Mouse (Mus musculus) E14TG2a.4 (cell line): ENCODE measurements at regions not wholly inside any gene's neighbourhood (a gene's known extent, or its start where the extent isn't known, plus 50 kb on each side); places are given as distances from the start of the nearest gene placed in this dataset.

Experiments used
- H3K27me3 ChIP-seq: 2 replicates; pipeline ENCODE4 v1.6.1; 2014; ENCODE audit warnings: low read length, control low read depth; ENCODE audit not compliant: insufficient read depth
- H3K36me3 ChIP-seq: 2 replicates; pipeline ENCODE4 v1.6.1; 2014; ENCODE audit warnings: low read length, control low read depth; ENCODE audit not compliant: insufficient read depth
- H3K4me1 ChIP-seq: replicated peaks from 2 replicates; pipeline ENCODE4 v1.6.1; 2014; ENCODE audit warnings: low read depth, low read length, control low read depth
- H3K4me3 ChIP-seq: replicated peaks from 2 replicates; pipeline ENCODE4 v1.5.1; 2014; ENCODE audit warnings: mild to moderate bottlenecking, low read length
- H3K9me3 ChIP-seq: 2 replicates; pipeline ENCODE4 v1.6.1; 2014; ENCODE audit warnings: low read length, control low read depth
- CTCF ChIP-seq: conservative IDR thresholded peaks from 2 replicates; pipeline ENCODE4 v1.5.1; 2014; ENCODE audit warnings: low read length
- NANOG ChIP-seq: IDR thresholded peaks from 2 replicates; pipeline ENCODE4 v1.6.1; 2014; ENCODE audit warnings: borderline replicate concordance, low read length, mixed read lengths
- POU5F1 ChIP-seq: IDR thresholded peaks from 2 replicates; pipeline ENCODE4 v1.6.1; 2014; ENCODE audit warnings: low read length, borderline replicate concordance

- Histone ChIP-seq H3K4me3 (no peak overlapping the region), H3K36me3 (no peaks in the 10 kb centered on the region), H3K4me1 (no peaks in the 10 kb centered on the region), H3K9me3 (peaks cover 14% of the 10 kb centered on the region), H3K27me3 (no peaks in the 10 kb centered on the region)
- TF ChIP-seq CTCF, result no peak
- TF ChIP-seq NANOG, result no peak
- TF ChIP-seq POU5F1, result no peak
These were observed 380.2 kb downstream of the Atp23 start for GRCm38 (mm10) chr10:126520973-126521372.

DNA sequence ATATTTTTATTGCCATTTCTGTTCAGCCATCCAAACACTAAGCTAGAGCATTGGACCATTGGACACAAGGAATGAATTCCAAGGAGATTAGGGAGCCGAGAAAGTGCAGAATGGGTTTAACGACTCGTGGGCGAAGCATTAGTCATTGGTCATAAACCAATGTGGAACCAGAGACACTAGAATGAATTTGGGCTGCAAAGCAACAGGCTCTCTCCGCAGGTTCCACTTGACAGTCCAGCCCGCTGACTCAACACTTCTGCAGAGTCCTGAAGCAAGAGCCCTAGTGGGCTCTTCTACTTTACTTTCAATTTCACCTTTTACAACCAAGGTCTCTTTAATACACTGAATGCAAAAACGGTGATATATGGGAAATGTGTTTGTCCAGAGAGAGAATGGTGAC is 388.0 kb downstream of the Atp23 start:
- Histone ChIP-seq H3K27me3 (no peaks in the 10 kb centered on the region), H3K4me3 (no peak overlapping the region)

DNA sequence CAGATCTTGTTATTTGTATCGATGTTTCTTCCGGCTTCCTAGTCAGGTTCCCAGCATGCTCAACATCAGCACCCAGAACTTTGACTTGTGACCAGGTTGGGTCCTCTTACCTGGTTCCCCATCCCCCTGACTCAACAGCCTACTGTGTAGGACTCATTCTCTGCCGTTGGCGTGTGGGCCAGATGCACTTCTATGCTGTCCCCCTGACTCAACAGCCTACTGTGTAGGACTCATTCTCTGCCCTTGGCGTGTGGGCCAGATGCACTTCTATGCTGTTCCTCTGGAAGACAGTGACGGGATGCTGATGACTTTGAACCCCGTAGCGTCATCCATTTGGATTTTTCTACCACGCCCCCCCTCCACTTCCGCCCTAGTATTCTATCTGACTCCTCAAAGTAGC is 389.6 kb downstream of the Atp23 start:
- TF ChIP-seq CTCF, result no peak
- no peak for TF ChIP-seq NANOG
- TF ChIP-seq POU5F1, result no peak
- H3K4me1 ChIP-seq, result no peaks in the 10 kb centered on the region

More for the DNA sequence above, 388.0 kb downstream of the Atp23 start:
- Histone ChIP-seq H3K36me3 (no peaks in the 10 kb centered on the region), H3K4me1 (no peaks in the 10 kb centered on the region), H3K9me3 (peaks cover 3% of the 10 kb centered on the region)
- TF ChIP-seq NANOG, result no peak
- no peak for TF ChIP-seq CTCF

GRCm38 (mm10) chr10:126505988-126506387 is 395.2 kb downstream of the Atp23 start:
- H3K4me3 ChIP-seq, result no peak overlapping the region
- H3K4me1 ChIP-seq, result no peaks in the 10 kb centered on the region
- TF ChIP-seq NANOG, result no peak
- no peak for TF ChIP-seq POU5F1
- no peak for TF ChIP-seq CTCF

More for the DNA sequence above, 389.6 kb downstream of the Atp23 start:
- H3K27me3 ChIP-seq, result no peaks in the 10 kb centered on the region
- H3K36me3 ChIP-seq, result no peaks in the 10 kb centered on the region
- H3K9me3 ChIP-seq, result no peaks in the 10 kb centered on the region
- no peak overlapping the region for H3K4me3 ChIP-seq

GRCm38 (mm10) chr10:126502013-126502688 is 399.0 kb downstream of the Atp23 start:
- Histone ChIP-seq H3K9me3 (no peaks in the 10 kb centered on the region), H3K36me3 (no peaks in the 10 kb centered on the region), H3K27me3 (no peaks in the 10 kb centered on the region), H3K4me1 (no peaks in the 10 kb centered on the region), H3K4me3 (no peak overlapping the region)
- no peak for TF ChIP-seq POU5F1
- TF ChIP-seq CTCF, result no peak
- no peak for TF ChIP-seq NANOG

More at GRCm38 (mm10) chr10:126505988-126506387, 395.2 kb downstream of the Atp23 start:
- Histone ChIP-seq H3K27me3 (no peaks in the 10 kb centered on the region), H3K36me3 (no peaks in the 10 kb centered on the region), H3K9me3 (no peaks in the 10 kb centered on the region)

DNA sequence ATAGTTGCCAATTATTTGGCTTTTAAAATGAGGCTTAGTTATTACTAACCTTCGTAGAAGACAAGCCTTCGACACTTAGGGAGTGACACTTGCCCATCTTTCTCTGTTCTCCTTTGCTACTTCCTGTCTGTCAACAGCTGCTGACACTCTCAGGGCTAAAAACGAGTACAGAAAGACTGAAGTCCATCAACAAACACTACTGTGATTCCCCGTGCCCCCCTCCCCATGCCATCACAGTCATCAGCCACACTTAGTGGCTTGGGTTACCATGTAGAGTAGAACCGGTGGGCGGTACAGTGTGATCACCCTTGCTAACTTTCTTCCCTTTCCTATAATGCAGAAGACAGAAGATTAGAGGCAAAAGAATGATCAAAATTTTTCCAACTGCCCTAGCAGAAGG is 402.4 kb downstream of the Atp23 start:
- no peaks in the 10 kb centered on the region for H3K9me3 ChIP-seq
- H3K4me1 ChIP-seq, result no peaks in the 10 kb centered on the region
- no peaks in the 10 kb centered on the region for H3K36me3 ChIP-seq
- no peak for TF ChIP-seq POU5F1
- no peak overlapping the region for H3K4me3 ChIP-seq
- no peaks in the 10 kb centered on the region for H3K27me3 ChIP-seq

- TF ChIP-seq NANOG (no peak), CTCF (no peak), POU5F1 (no peak)
- H3K4me1 ChIP-seq, result no peaks in the 10 kb centered on the region
- H3K4me3 ChIP-seq, result no peak overlapping the region
- H3K36me3 ChIP-seq, result no peaks in the 10 kb centered on the region
- no peaks in the 10 kb centered on the region for H3K27me3 ChIP-seq
- H3K9me3 ChIP-seq, result no peaks in the 10 kb centered on the region
These were observed 407.4 kb downstream of the Atp23 start for GRCm38 (mm10) chr10:126493734-126494133.

DNA sequence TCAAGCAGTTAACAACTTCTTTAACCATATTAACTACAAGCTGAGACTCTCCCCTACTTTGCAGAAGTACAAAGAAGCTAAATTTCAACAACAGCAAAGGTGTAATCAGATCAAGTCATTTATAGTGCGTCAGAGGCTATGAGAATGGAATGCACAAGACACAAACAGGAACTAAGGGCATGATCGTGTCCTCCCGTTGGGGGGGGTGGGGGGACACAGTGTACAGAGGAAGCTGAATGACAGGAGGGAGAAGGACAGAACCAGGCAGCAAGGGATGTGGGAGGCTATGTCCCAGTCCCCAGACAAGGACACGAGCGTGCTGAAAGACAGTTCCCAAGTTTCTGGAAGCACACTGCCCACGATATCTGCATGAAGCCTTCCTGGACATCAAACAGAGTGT is 408.9 kb downstream of the Atp23 start:
- no peaks in the 10 kb centered on the region for H3K36me3 ChIP-seq
- no peaks in the 10 kb centered on the region for H3K4me1 ChIP-seq
- no peak overlapping the region for H3K4me3 ChIP-seq
- H3K9me3 ChIP-seq, result no peaks in the 10 kb centered on the region
- H3K27me3 ChIP-seq, result no peaks in the 10 kb centered on the region
- TF ChIP-seq CTCF (no peak), POU5F1 (no peak), NANOG (no peak)

DNA sequence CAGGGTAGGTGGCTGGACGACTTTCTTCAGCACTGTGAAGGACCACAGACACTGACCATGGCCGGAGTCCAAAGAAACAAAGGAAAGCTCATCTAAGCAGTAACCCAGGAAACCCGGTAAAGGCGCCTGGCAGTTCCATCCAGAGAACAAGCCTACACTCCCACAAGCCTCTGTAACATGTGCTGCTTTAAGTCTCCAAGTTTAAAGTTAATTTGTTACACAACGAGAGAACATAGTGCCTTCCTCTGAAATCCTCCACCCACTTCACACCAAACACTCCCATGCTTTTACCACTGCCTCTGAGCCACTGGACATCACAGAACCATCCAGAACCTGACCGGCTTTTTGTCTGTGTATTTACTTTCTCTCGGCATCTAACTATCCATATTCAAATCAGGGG is 416.0 kb downstream of the Atp23 start:
- no peaks in the 10 kb centered on the region for H3K4me1 ChIP-seq
- no peaks in the 10 kb centered on the region for H3K27me3 ChIP-seq
- H3K9me3 ChIP-seq, result peaks cover 10% of the 10 kb centered on the region
- H3K36me3 ChIP-seq, result no peaks in the 10 kb centered on the region
- no peak overlapping the region for H3K4me3 ChIP-seq
- TF ChIP-seq CTCF, result no peak
- no peak for TF ChIP-seq NANOG
- TF ChIP-seq POU5F1, result no peak

DNA sequence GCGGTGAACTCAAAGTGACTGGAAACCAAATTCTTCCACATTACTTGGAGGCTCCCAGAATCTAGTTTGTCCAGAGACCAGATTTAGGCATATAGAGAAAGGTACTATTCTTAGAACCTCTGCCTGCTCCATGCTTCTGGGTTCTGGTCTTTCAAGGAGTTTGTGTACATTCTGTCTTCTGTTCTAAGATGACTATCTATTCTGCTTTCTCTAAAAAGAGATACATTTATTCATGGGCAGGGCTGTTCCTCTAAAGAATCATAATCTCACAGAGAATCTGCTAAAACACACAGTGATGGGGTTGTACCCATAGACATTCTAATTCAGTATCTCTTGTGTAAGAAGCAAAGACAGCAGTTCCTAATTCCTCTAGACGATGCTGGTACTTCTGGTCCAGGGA is 417.7 kb downstream of the Atp23 start:
- no peaks in the 10 kb centered on the region for H3K4me1 ChIP-seq
- peaks cover 10% of the 10 kb centered on the region for H3K9me3 ChIP-seq
- TF ChIP-seq POU5F1 (no peak), CTCF (no peak), NANOG (no peak)
- no peak overlapping the region for H3K4me3 ChIP-seq
- no peaks in the 10 kb centered on the region for H3K36me3 ChIP-seq
- H3K27me3 ChIP-seq, result no peaks in the 10 kb centered on the region
